Mouse (Mus musculus) lung, embryonic 15.5 days (tissue): ENCODE data around the gene Ppl. TPM values are rescaled to one million over a fixed set of nuclear protein-coding genes. Genes with fewer than 3 reads are reported as not detected.

ENCODE experiments used
- ATAC-seq: fragments of 200-750 bp; cut with Nextera tagmentation; 2 replicates; pipeline ENCODE4 v1.8.0; 2017; ENCODE audit warnings: moderate number of reproducible peaks, borderline replicate concordance; ENCODE audit not compliant: low FRiP score, low TSS enrichment; ENCODE audit errors: extremely low read depth
- H3K27ac ChIP-seq: fragments of 300-500 bp; sonication (generic); 2 replicates; pipeline ENCODE4 v1.5.1; 2015; ENCODE audit warnings: moderate library complexity, mild to moderate bottlenecking, inconsistent platforms
- H3K27me3 ChIP-seq: fragments of 300-500 bp; sonication (generic); 2 replicates; pipeline ENCODE4 v1.6.1; 2015; ENCODE audit warnings: inconsistent platforms
- H3K36me3 ChIP-seq: fragments of 300-500 bp; sonication (generic); 2 replicates; pipeline ENCODE4 v1.6.1; 2015; ENCODE audit warnings: inconsistent platforms
- H3K4me1 ChIP-seq: fragments of 300-500 bp; sonication (generic); 2 replicates; pipeline ENCODE4 v1.6.1; 2015; ENCODE audit warnings: inconsistent platforms
- H3K4me2 ChIP-seq: fragments of 300-500 bp; sonication (generic); 2 replicates; pipeline ENCODE4 v1.6.1; 2015; ENCODE audit warnings: inconsistent platforms, mild to moderate bottlenecking, moderate library complexity
- H3K4me3 ChIP-seq: fragments of 300-500 bp; sonication (generic); 2 replicates; pipeline ENCODE4 v1.5.1; 2015; ENCODE audit warnings: mild to moderate bottlenecking, inconsistent platforms
- H3K9ac ChIP-seq: fragments of 300-500 bp; sonication (generic); 2 replicates; pipeline ENCODE4 v1.6.1; 2015; ENCODE audit warnings: inconsistent platforms
- H3K9me3 ChIP-seq: fragments of 300-500 bp; sonication (generic); 2 replicates; pipeline ENCODE4 v1.6.1; 2016; ENCODE audit warnings: inconsistent platforms
- WGBS: fragments of 180-500 bp; shearing (Covaris S2); methylation state at CpG from one replicate; pipeline ENCODE4 v1.1.7; 2015; 5-methylcytosine and 5-hydroxymethylcytosine counted together
- polyA plus RNA-seq: library from polyadenylated mRNA; unstranded; fragments of >200 nt; fragmentation: Nextera tagmentation; extraction: Ambion mirVana; gene quantifications from 2 replicates; pipeline ENCODE4 v1.2.1, GENCODE M21; 2015

The Ppl gene
- polyA plus RNA-seq, 1 experiment from 2014 or later: 6.3 TPM

DNA sequence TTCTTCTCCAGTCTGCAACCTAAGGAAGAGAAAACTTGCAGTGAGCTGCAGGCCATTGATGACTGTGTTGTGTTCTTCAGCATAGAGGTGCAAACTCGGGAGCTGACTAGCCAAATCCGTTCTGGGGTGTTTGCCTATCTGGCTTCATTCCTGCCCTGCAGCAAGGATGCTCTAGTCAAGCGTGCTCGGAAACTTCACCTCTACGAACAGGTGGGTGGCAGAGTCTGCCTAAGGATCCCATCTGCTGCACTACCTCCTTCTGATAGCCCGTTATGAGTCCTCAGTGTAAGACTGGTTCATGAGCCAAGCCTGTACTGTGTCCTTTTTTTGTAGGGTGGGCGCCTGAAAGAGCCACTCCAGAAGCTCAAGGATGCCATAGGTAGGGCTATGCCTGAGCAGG is 60.2 kb downstream of the Ppl start:
- WGBS: 88% methylated on average over 7 of the region's 7 CpGs
- Histone ChIP-seq H3K36me3 (peaks cover 82% of the 10 kb centered on the region), H3K27me3 (no peaks in the 10 kb centered on the region), H3K9ac (no peak overlapping the region), H3K27ac (no peak overlapping the region), H3K9me3 (no peaks in the 10 kb centered on the region), H3K4me2 (no peak overlapping the region), H3K4me3 (no peak overlapping the region), H3K4me1 (no peaks in the 10 kb centered on the region)
- no peak for ATAC-seq

DNA sequence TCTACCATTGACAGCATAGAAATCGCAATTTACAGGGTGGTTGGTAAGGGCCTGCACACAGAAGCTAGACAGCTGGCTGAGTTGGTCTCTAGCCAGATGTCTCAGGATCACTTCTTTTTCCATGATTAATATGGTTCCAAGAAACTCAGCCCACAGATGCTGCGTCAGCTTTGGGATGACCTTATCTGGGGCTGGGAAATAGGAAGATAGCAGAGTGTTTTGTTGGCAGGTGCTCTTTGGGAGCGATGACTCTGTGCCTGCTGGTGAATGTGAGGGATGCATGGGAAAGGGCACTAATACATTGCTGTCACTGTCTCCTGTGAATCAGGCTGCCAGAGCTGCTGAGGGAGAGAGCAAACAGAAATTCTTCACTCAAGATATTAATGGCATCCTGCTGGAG is 61.9 kb downstream of the Ppl start:
- Histone ChIP-seq H3K27ac (no peak overlapping the region), H3K9me3 (no peaks in the 10 kb centered on the region), H3K27me3 (no peaks in the 10 kb centered on the region), H3K4me1 (no peaks in the 10 kb centered on the region), H3K4me3 (no peak overlapping the region), H3K36me3 (peaks cover 79% of the 10 kb centered on the region), H3K4me2 (no peak overlapping the region), H3K9ac (no peak overlapping the region)
- 71% methylated on average over 3 of the region's 3 CpGs for WGBS
- no peak for ATAC-seq

DNA sequence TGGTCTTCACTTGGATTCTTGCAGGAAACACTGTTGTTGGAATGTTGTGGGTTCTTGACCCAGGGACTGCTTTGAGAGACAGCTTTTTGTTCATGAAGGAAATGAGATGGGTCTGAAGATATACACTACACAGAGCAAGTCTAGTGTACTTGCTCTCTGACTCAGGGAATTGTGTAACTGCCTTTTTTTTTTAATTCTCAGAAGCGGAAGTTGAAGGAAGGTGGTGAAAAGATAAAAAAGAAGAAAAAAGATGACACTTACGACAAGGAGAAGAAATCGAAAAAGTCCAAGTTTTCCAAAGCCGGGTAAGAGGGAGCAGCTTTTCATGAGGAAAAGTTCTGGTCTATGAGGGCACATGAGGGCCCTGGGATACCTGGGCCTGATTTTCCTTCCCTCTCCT is 68.7 kb downstream of the Ppl start:
- Histone ChIP-seq H3K27ac (no peak overlapping the region), H3K4me1 (no peaks in the 10 kb centered on the region), H3K4me2 (no peak overlapping the region), H3K9me3 (no peaks in the 10 kb centered on the region), H3K27me3 (no peaks in the 10 kb centered on the region), H3K9ac (no peak overlapping the region), H3K36me3 (peaks cover 57% of the 10 kb centered on the region), H3K4me3 (no peak overlapping the region)
- no peak for ATAC-seq
- 89% methylated on average over 4 of the region's 4 CpGs for WGBS

DNA sequence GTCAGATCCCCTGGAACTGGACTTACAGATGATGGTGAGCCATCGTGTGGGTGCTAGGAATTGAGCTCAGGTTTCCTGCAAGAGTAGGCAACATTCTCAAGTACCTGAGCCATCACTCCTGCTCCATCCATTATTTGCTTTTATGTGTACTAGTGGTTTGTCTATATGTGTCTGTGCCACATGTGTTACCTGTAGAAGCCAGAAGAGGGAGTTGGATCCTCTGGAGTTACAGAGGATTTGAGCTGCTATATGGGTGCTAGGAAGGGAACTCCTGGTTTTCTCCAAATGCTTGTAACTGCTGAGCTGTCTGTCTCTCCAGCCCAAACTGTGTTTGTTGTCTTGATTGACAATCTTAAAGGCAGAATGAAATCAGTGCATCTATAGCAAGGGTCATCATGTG is 74.1 kb downstream of the Ppl start:
- Histone ChIP-seq H3K27me3 (no peaks in the 10 kb centered on the region), H3K36me3 (peaks cover 50% of the 10 kb centered on the region), H3K4me1 (no peaks in the 10 kb centered on the region), H3K9me3 (no peaks in the 10 kb centered on the region), H3K9ac (no peak overlapping the region), H3K4me2 (no peak overlapping the region), H3K4me3 (no peak overlapping the region), H3K27ac (no peak overlapping the region)
- no peak for ATAC-seq
- 83% methylated on average over 1 of the region's 1 CpGs for WGBS

DNA sequence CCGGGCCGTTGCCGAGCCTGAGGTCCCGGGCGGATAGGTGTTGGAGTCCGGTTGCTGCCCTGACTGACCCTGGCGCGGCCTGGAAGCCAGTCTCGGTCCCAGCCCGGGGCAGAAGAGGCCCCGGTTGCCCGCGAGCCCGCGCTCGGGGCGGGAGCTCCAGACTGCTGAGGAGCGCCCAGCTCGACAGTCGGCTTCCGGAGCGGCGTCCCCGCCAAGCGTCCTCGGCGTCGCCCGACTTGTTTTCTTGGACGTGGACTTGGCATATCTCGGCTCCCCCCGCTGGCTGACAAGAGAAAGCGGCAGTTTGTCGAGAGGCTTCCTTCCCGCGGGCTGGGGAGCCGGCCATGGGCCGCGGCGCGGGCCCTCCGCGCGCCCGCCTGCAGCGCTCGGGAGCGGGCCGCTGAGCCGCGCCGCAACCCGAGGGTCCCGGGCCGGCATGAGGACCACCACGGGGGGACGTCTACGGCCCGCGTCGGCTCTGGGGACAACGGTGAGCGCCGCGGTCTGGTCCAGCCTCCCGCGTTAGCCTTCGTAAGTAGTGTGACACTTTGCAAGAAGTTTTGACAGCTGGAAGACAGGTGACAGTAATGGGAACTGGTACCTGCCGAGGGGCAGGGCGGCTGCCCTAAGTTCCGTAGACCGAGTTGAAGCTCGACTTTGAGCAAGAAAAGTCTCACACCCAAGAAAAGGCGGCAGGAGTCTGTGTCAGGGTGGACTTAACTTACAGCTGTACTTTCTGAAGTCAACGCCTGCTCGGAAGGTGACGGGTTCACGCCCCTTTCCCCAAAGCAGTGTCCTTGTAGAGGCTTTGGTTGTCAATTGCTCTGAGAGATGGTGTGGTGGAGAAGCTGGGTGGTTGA is 81.7 kb downstream of the Ppl start:
- Histone ChIP-seq H3K9ac (peak overlapping the region; percentile 75), H3K27ac (peak overlapping the region; percentile 97), H3K4me2 (peak overlapping the region; percentile 91), H3K4me1 (peaks cover 26% of the 10 kb centered on the region), H3K27me3 (no peaks in the 10 kb centered on the region), H3K4me3 (peak overlapping the region; percentile 80), H3K9me3 (no peaks in the 10 kb centered on the region), H3K36me3 (peaks cover 32% of the 10 kb centered on the region)
- under 1% methylated on average over 77 of the region's 78 CpGs for WGBS
- peak; percentile 58 for ATAC-seq

DNA sequence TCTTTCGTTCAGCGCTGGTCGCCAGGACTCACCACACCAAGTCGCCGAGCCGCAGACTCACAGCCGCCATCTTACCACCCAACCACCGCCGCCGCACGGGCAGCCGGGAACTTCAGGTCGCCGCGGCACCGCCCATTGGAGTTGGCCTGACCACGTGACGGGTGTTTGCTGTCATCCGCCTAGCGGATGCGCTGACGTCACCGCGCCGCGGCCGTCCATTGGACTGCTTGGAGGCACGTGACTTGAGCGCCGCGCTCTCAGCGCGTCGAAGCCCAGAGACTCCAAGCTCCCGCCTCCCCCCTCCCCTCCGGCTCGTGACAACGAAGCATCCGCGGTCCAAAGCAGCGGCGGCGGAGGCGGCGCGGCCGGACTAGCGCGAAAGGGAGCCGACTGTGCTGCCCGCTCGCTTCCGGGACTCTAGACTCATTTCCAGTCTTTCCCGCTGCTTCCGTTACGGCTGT is 82.4 kb downstream of the Ppl start, which contains the start of the genes Glyr1 and Ubn1:
Glyr1 (minus strand) TSS at position 90 of the 461 bp plus-strand sequence.
Ubn1 (plus strand) TSS at position 284 of the 461 bp plus-strand sequence.
- Histone ChIP-seq H3K4me2 (peak within 1 kb of the TSS; percentile 91), H3K27me3 (no peaks in the 10 kb centered on the region), H3K27ac (peak within 1 kb of the TSS; percentile 97), H3K36me3 (peaks cover 32% of the 10 kb centered on the region), H3K4me3 (peak within 1 kb of the TSS; percentile 80), H3K9me3 (no peaks in the 10 kb centered on the region), H3K4me1 (peaks cover 26% of the 10 kb centered on the region), H3K9ac (peak within 1 kb of the TSS; percentile 95)
- WGBS: under 1% methylated on average over 55 of the region's 56 CpGs
- ATAC-seq: peak; percentile 99

DNA sequence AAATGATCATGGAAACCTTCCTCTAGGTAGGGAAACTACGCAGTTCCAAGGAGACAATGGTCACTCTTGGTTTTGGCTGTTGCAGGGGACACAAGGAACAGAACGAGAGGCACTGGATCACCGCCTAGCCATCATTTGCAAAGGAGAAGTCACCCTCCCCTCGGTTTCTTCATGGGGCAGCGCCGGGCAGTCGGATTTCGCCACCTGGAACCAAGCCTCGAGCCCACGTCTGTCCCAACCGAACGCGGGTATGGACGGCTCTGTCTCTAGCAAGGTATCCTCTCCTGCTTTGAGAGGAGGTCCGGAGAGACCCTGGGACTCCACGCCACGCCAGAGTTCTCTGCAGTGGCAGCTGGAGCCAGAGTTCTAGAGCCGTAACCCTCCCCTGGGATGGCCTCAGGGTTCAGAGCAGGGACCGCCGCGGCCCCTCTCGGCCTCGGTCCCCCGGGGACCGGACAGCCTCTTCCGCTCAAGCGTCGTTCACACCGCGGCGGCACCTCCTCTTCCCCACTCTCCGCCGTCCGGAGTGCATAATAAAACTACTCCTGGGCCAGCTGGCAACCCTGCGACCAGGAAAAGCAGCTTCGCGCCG is 82.9 kb downstream of the Ppl start:
- peak; percentile 56 for ATAC-seq
- peak overlapping the region; percentile 80 for H3K4me3 ChIP-seq
- peaks cover 37% of the 10 kb centered on the region for H3K36me3 ChIP-seq
- under 1% methylated on average over 38 of the region's 38 CpGs for WGBS
- H3K9me3 ChIP-seq: no peaks in the 10 kb centered on the region
- peak overlapping the region; percentile 86 for H3K27ac ChIP-seq
- peak overlapping the region; percentile 82 for H3K4me2 ChIP-seq
- no peaks in the 10 kb centered on the region for H3K27me3 ChIP-seq
- H3K9ac ChIP-seq: peak overlapping the region; percentile 95
- H3K4me1 ChIP-seq: peaks cover 26% of the 10 kb centered on the region

DNA sequence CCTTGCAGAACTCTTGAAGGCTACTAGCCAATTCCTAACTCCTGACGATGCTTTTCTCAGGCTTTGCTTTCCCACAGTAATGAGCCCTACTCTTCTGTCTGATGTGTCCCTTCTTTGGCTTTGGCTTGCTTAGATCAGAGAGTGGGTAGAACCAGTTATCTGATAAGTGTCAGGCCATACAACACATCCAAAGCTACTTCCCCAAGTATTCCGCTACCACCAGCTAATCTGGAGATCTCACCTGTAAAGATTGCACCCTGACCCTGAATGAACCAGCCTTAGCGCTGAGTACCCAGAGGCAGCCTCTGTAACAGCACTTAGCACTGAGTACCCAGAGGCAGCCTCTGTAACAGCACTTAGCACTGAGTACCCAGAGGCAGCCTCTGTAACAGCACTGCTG is 86.9 kb downstream of the Ppl start:
- H3K27ac ChIP-seq: no peak overlapping the region
- H3K9ac ChIP-seq: no peak overlapping the region
- H3K36me3 ChIP-seq: peaks cover 67% of the 10 kb centered on the region
- H3K27me3 ChIP-seq: no peaks in the 10 kb centered on the region
- ATAC-seq: no peak
- H3K4me1 ChIP-seq: peaks cover 17% of the 10 kb centered on the region
- H3K9me3 ChIP-seq: no peaks in the 10 kb centered on the region
- WGBS: 92% methylated on average over 3 of the region's 3 CpGs
- H3K4me2 ChIP-seq: no peak overlapping the region
- H3K4me3 ChIP-seq: no peak overlapping the region

DNA sequence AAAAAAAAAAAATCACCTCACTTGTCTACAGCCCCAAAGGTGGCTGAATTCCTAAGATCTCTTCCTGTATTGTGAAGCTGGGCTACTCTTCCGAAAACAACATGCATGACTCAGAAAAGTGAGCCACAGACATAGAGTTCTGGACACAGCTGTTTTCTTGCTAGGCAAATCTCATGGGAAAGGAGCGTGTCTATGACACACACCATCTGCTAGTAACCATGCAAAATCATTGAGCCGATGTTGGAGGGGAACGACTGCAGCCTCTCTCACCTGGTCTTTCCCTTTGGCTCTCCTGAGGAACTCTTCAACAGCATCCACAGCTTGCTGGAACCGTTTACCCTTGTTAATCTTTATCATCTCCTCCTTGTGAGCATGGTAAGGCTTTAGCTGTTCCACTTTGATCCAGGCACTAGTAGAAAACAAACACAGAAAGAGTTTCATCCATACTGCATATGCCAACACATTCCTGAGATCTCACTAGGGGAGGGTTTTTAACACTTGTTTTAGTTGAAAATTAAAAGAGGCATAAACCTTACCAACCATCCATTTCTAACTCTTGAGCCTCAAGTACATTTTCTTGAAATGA is 95.5 kb downstream of the Ppl start:
- H3K9ac ChIP-seq: no peak overlapping the region
- H3K36me3 ChIP-seq: peaks cover 93% of the 10 kb centered on the region
- H3K4me2 ChIP-seq: no peak overlapping the region
- ATAC-seq: no peak
- H3K4me3 ChIP-seq: no peak overlapping the region
- 77% methylated on average over 5 of the region's 5 CpGs for WGBS
- H3K27me3 ChIP-seq: no peaks in the 10 kb centered on the region
- no peak overlapping the region for H3K27ac ChIP-seq
- no peaks in the 10 kb centered on the region for H3K9me3 ChIP-seq
- H3K4me1 ChIP-seq: no peaks in the 10 kb centered on the region

Other genes with a start within 250 kb of the Ppl start
- 88.1 and 93.0 TPM in 2 replicates for gene Mgrn1, start 246.2 kb downstream of the Ppl start, polyA plus RNA-seq
- 150 and 167 TPM in 2 replicates for gene Nudt16l1, start 193.7 kb downstream of the Ppl start, polyA plus RNA-seq
- 54.1 and 56.2 TPM in 2 replicates for gene Anks3, start 168.2 kb downstream of the Ppl start, polyA plus RNA-seq
- gene Sept12, start 134.6 kb downstream of the Ppl start, polyA plus RNA-seq: 0.31 TPM in 1 of 2 replicates, not detected in the other
- gene Smim22, start 125.1 kb downstream of the Ppl start, polyA plus RNA-seq: 30.2 and 33.8 TPM in 2 replicates
- gene Rogdi, start 118.9 kb downstream of the Ppl start, polyA plus RNA-seq: 53.5 and 60.3 TPM in 2 replicates
- gene Glyr1, start 82.6 kb downstream of the Ppl start, polyA plus RNA-seq: 149 and 153 TPM in 2 replicates
- gene Ubn1, start 82.4 kb downstream of the Ppl start, polyA plus RNA-seq: 19.8 and 21.4 TPM in 2 replicates
- gene Sec14l5, start 14.7 kb upstream of the Ppl start, polyA plus RNA-seq: 0.65 and 0.78 TPM in 2 replicates
- gene Nagpa, start 71.6 kb upstream of the Ppl start, polyA plus RNA-seq: 22.1 and 24.0 TPM in 2 replicates
- 21.7 and 26.9 TPM in 2 replicates for gene AU021092, start 89.9 kb upstream of the Ppl start, polyA plus RNA-seq
- gene Alg1, start 101.2 kb upstream of the Ppl start, polyA plus RNA-seq: 32.2 and 35.7 TPM in 2 replicates
- gene Eef2kmt, start 123.6 kb upstream of the Ppl start, polyA plus RNA-seq: 21.4 and 24.8 TPM in 2 replicates